Mouse (Mus musculus) frontal cortex, adult 2 months (tissue): ENCODE data around the gene Igfbp4. TPM values are rescaled to one million over a fixed set of nuclear protein-coding genes. Genes with fewer than 3 reads are reported as not detected.

Experiments
- DNase-seq, 2 experiments: peaks; one replicate each; pipeline ENCODE4 v3.0.0; 2022; ENCODE audit warnings: low spot score in 1 of 2; ENCODE audit errors: extremely low spot score in 1 of 2
- polyA plus RNA-seq: library from polyadenylated mRNA; depleted of rRNA; stranded (reverse); fragments of >200 nt; gene quantifications from 2 replicates; pipeline ENCODE4 v1.2.3, GENCODE M21; 2012

The Igfbp4 gene
- polyA plus RNA-seq, 1 experiment = 64.3 TPM

- DNase-seq = no peak
These were observed 36.8 kb downstream of the Igfbp4 start for GRCm38 (mm10) chr11:99077869-99078268.

DNA sequence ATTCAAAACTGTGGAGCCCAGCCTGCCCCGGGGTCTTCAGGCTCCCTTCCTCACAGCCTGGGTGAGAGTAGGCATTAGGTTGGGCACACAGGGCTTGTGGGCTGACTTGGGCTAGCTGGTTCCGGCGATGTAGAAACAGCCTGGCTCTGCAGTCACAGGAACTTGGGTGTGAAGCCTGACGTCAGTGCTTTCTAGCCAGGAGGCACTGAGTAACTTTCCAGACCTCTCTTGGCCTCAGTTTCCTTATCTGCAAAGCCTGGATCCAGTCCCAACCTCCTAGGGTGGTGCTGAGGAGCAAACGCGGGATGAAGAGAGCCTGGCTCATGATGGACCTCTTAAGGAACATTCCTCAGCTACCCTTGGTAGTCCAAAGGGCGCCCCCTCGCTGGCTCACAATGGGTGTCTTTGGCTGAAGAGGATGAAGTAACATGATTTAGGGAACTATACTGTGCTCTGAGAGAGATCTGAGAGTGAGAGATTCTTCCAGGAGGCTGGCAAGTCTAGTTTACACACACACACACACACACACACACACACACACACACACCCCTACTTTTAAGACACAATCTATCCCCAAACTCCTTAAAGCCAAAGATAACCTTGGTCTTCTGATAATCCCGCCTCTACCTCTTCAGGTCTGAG lies 40.0 kb downstream of the Igfbp4 start:
- no peak for DNase-seq

- DNase-seq = no peak
These were observed 40.5 kb downstream of the Igfbp4 start for GRCm38 (mm10) chr11:99081566-99081965.

GRCm38 (mm10) chr11:99082098-99082497 lies 41.1 kb downstream of the Igfbp4 start:
- no peak for DNase-seq

DNA sequence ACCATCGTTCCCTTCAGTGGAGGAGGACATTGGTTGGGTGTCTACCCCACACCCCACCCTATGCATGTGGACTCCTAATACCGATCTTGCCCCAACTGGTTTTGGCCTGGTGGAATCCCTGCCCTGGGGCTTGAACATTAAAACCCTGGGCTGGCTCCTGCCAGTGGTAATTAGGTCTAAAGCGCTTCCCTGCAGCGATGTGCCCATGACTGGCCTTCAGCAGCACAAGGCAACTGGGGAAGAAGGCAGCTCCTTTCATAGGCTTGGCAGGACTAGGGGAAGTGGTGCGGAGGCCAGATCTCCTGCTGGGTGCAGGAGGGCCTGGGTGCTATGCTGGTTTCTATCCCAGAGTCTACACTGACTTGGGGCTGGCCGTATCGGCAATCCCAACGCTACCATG lies 42.5 kb downstream of the Igfbp4 start:
- no peak for DNase-seq

- no peak for DNase-seq
These were observed 43.3 kb downstream of the Igfbp4 start for GRCm38 (mm10) chr11:99084366-99084765.

DNA sequence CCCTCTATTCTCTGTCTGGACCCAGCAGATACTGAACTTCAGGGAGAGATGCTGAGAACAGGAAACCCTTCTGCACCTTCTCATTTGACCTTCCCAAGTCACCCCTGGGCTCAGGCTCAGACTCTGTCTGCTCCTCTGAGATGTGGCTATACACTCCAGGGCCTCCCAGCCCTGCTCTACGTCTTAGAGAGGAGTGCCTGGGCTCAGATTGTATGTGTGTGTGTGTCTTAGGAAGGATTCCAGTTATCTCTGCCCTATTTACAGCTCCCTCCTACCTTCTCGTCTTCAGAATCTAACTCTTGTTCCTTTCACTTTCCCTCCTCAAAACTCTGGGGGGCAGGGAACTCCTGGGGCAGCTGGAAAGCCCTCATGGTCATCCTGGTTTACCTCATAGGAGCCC lies 47.4 kb downstream of the Igfbp4 start:
- no peak for DNase-seq

DNA sequence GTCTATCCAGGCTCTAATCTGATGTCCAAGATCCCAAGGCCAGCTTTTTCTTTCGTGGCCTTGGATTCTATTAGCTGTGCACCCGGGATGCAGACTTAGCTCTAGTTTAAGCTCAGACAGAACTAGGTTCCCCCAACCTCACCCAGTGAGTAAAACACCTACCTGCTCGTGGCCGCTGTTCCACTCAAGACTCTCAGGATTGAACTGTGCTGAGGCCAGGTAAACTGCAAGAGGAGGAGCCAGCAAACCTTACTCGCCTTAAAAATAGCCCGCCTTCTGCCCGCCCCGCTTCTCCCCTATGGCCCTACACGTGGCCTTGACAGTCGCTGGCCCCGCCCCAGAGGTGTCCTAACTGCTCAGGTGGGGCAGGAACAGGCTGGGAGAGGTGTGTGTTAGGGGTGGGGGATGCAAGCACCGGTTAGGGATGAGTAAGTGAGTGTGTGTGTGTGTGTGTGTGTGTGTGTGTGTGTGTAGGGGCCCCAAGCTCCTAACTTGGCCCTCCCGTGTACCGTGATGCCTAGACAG lies 48.1 kb downstream of the Igfbp4 start, which contains the start of gene Tns4:
Tns4 (minus strand) TSS at position 230 of the 525 bp plus-strand sequence.
- DNase-seq = no peak

- DNase-seq = no peak
These were observed 49.3 kb downstream of the Igfbp4 start for GRCm38 (mm10) chr11:99090391-99090790.

DNA sequence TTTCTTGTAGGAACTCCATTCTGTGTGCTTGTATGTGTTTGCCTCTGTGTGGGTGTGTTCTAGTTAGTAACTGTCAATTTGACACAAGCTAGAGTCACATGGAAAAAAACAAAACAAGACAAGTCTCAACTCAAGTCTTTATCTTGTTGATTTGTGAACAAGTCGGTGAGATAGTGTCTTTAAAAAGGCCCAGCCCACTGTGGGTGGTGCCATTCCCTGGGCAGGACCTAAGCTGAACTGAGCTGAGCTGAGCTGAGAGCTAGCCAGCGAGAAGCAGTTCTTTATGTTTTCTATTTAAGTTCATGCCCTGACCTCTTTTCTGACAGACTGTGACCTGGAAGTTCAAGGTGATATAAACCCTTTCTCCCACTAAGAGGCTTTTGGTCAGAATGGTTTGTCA lies 50.6 kb downstream of the Igfbp4 start:
- DNase-seq = no peak

DNA sequence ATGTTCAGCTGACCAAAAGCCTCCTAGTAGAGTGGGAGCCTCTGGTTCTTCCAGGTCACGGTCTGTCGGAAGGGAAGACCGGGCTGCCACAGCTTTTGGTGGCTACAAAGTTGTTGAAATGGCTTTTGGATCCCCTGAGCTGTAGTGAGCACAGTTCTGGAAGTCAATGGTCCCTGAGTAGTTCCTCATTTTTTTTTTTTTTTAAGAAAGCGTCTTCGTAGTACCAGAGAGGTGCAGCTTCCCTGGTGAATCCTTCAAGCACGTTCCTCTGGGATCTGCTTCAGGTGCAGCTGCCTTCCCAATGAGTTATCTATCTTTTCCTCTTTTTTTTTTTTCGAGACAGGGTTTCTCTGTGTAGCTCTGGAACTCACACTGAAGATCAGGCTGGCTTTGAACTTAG lies 52.7 kb downstream of the Igfbp4 start:
- DNase-seq = no peak

- DNase-seq = no peak
These were observed 54.0 kb downstream of the Igfbp4 start for GRCm38 (mm10) chr11:99094911-99095676.

- DNase-seq = no peak
These were observed 54.7 kb downstream of the Igfbp4 start for GRCm38 (mm10) chr11:99095759-99096158.

DNA sequence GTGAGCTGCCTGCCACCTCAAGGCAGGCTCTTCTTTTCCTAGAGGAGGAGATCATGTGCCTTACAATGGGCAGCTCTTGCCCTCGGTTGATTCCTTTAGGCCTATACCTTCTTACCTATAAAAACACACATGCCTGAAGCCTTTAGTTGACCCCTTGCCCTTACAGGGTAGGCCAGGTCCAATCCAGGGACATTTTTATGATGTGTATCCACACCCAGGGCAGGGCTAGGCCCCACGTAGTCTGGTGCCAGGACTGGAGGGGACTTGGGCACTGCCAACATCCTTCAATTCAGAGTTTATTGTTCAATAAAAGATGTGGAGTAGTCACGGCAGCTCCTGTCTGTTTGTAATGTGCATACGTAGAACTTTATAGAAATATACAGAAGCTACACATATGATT lies 55.4 kb downstream of the Igfbp4 start:
- no peak for DNase-seq

DNA sequence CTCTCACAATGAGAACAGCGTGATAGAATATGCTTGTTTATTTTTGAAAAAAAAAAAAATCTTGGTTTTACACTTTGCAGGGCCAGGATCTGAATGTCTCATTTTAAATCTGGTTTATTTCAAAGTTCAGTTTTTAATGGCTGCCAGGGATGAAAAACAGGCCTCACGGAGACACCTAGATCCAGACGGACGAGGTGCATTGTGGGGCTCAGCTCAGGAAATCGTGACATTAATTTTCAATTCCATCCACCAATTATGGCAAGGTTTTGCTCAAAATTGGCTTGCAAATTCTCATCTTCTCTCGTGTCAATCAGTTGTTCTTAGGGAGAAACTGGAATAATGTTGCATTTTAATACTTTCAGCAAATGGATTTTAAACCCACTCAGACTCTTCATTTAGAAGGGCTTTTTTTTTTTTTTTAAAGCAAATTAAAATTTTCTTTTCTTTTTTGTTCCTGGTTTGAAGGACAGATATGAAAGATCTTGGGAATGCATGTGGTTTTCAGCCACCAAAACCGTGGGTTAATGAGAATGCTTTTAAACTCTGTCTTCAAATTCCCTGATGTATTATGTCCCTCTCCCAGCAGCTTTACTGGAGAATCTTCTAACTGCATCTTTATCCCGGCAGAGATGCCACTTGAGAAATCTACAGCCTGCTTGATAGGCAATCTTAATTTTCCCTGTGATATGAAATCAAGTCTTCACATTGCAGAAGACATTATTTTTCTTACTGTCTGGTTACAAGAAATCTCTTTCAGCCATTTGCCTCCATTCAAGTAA lies 56.1 kb downstream of the Igfbp4 start:
- no peak for DNase-seq

GRCm38 (mm10) chr11:99098924-99099323 lies 57.9 kb downstream of the Igfbp4 start:
- DNase-seq = no peak

DNA sequence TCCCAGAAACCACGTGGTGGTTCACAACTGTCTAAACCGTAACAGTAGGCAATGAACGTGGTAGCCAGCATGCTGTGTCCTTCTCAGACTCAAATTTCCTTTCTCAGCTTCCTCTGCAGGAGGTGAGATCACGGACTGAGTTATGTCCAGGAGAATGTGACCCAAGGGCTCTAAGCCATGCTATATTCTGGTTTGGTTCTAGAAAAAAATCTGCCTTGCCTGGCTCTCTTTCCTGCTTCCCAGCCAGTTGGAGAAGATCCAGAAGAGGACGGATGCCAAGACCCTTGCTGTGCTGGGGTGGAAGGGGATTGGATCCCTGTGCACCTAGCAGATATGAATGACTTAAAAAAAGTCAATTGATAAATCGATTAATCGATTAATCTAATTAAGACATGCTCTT lies 58.5 kb downstream of the Igfbp4 start:
- no peak for DNase-seq

GRCm38 (mm10) chr11:99100215-99100614 lies 59.2 kb downstream of the Igfbp4 start:
- no peak for DNase-seq

- no peak for DNase-seq
These were observed 60.6 kb downstream of the Igfbp4 start for GRCm38 (mm10) chr11:99101693-99102092.

DNA sequence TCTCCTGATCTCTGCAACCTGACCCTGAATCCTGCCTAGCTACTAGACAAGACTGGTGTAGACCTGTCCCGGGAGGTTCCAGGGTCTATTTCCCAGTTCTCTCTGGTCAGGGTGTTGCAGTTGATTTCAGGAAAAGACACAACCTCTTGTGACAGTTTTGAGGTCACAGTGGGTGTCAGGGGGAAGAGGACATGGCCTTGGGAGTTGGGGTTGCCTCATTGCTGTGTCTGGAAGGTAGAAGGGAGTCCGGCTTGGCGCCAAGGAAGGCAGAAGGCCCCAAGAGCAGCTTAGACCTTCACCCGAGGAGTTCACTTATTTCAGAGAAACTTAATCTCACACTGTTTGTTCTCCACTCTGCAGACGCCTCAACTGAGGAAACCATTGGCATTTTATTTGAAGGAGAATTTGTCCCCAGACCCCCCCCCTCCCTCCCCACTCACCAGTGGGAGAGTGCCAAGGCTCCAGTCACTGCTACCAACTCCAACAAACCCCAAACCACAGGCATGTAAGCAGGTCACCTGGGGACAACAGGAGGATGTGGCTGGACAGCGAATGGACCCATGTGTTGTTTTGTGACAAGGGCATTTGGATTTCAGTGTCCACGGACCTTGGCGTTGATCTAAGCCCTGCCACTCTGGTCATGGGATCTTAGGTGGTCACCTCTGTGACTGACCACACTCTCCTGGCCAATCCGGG lies 61.7 kb downstream of the Igfbp4 start:
- DNase-seq = no peak
